Mouse (Mus musculus): ENCODE data around the gene Igf1r. TPM values are rescaled to one million over a fixed set of nuclear protein-coding genes. Genes with fewer than 3 reads are reported as not detected.

Igf1r gene
- polyA plus RNA-seq, 1 experiment from 2014 or later = 10.2 TPM

GRCm38 (mm10) chr7:68182025-68182424 lies 229.4 kb downstream of the Igf1r start:
- no peak for DNase-seq (ENCODE audit: low spot score)

GRCm38 (mm10) chr7:68182773-68183172 lies 230.1 kb downstream of the Igf1r start:
- H3K4me3 ChIP-seq (ENCODE audit: low read depth, low read length) = no peak overlapping the region
- DNase-seq (ENCODE audit: low spot score) = no peak
- H3K27me3 ChIP-seq (replicated peaks; ENCODE audit: control insufficient read depth, insufficient read depth, low read length) = no peaks in the 10 kb centered on the region
- WGBS = 87% methylated on average over 6 of the region's 6 CpGs
- H3K27ac ChIP-seq (ENCODE audit: low read depth, low read length) = peak overlapping the region; percentile 6; the same call in 1 of the 2 replicates
- peaks cover 20% of the 10 kb centered on the region for H3K4me1 ChIP-seq (replicated peaks; ENCODE audit: control insufficient read depth, insufficient read depth, low read length)
- H3K36me3 ChIP-seq (ENCODE audit: control insufficient read depth, insufficient read depth, low read length) = peaks cover 6% of the 10 kb centered on the region
- H3K4me2 ChIP-seq = peak overlapping the region; percentile 48
- no peak for ATAC-seq (replicated peaks; ENCODE audit: low FRiP score)
- H3K9me3 ChIP-seq (ENCODE audit: control insufficient read depth, low read length) = no peaks in the 10 kb centered on the region
- H3K9ac ChIP-seq (ENCODE audit: low read depth, low read length) = 0 out of 2 replicates have a peak overlapping the region, but pooled peaks have one; percentile 39

More at GRCm38 (mm10) chr7:68182025-68182424, 229.4 kb downstream of the Igf1r start:
- H3K9ac ChIP-seq (ENCODE audit: low read depth, low read length) = no peak overlapping the region
- no peak for ATAC-seq (replicated peaks; ENCODE audit: low FRiP score)
- no peaks in the 10 kb centered on the region for H3K27me3 ChIP-seq (replicated peaks; ENCODE audit: control insufficient read depth, insufficient read depth, low read length)
- H3K4me1 ChIP-seq (replicated peaks; ENCODE audit: control insufficient read depth, insufficient read depth, low read length) = peaks cover 20% of the 10 kb centered on the region
- H3K27ac ChIP-seq (ENCODE audit: low read depth, low read length) = no peak overlapping the region
- peaks cover 4% of the 10 kb centered on the region for H3K36me3 ChIP-seq (ENCODE audit: control insufficient read depth, insufficient read depth, low read length)
- H3K4me3 ChIP-seq (ENCODE audit: low read depth, low read length) = no peak overlapping the region
- H3K9me3 ChIP-seq (ENCODE audit: control insufficient read depth, low read length) = no peaks in the 10 kb centered on the region
- H3K4me2 ChIP-seq = no peak overlapping the region
- WGBS = 73% methylated on average over 7 of the region's 7 CpGs

- H3K9me3 ChIP-seq (ENCODE audit: control insufficient read depth, low read length) = no peaks in the 10 kb centered on the region
- peaks cover 6% of the 10 kb centered on the region for H3K36me3 ChIP-seq (ENCODE audit: control insufficient read depth, insufficient read depth, low read length)
- H3K4me2 ChIP-seq = peak overlapping the region; percentile 48
- 39% methylated on average over 10 of the region's 10 CpGs for WGBS
- DNase-seq (ENCODE audit: low spot score) (no peak), ATAC-seq (replicated peaks; ENCODE audit: low FRiP score) (peak; percentile 77)
- no peak overlapping the region for H3K27ac ChIP-seq (ENCODE audit: low read depth, low read length)
- peak overlapping the region; percentile 39; the same call in 1 of the 2 replicates for H3K9ac ChIP-seq (ENCODE audit: low read depth, low read length)
- H3K27me3 ChIP-seq (replicated peaks; ENCODE audit: control insufficient read depth, insufficient read depth, low read length) = no peaks in the 10 kb centered on the region
- peaks cover 26% of the 10 kb centered on the region for H3K4me1 ChIP-seq (replicated peaks; ENCODE audit: control insufficient read depth, insufficient read depth, low read length)
- H3K4me3 ChIP-seq (ENCODE audit: low read depth, low read length) = no peak overlapping the region
Observed at GRCm38 (mm10) chr7:68183421-68183820, 230.8 kb downstream of the Igf1r start.

GRCm38 (mm10) chr7:68189211-68189610 lies 236.6 kb downstream of the Igf1r start:
- peak; percentile 93 for ATAC-seq (replicated peaks; ENCODE audit: low FRiP score)

GRCm38 (mm10) chr7:68189691-68190456 lies 237.2 kb downstream of the Igf1r start:
- H3K4me2 ChIP-seq = peak overlapping the region; percentile 70
- H3K4me3 ChIP-seq (ENCODE audit: low read depth, low read length) = peak overlapping the region; percentile 35
- ATAC-seq (replicated peaks; ENCODE audit: low FRiP score) = peak; percentile 31; the same call in 1 of the 2 replicates
- peaks cover 27% of the 10 kb centered on the region for H3K36me3 ChIP-seq (ENCODE audit: control insufficient read depth, insufficient read depth, low read length)
- peak; percentile 51 for DNase-seq (ENCODE audit: low spot score)
- H3K9ac ChIP-seq (ENCODE audit: low read depth, low read length) = peak overlapping the region; percentile 56
- H3K27me3 ChIP-seq (replicated peaks; ENCODE audit: control insufficient read depth, insufficient read depth, low read length) = no peaks in the 10 kb centered on the region
- WGBS = 48% methylated on average over 13 of the region's 13 CpGs
- peaks cover 41% of the 10 kb centered on the region for H3K4me1 ChIP-seq (replicated peaks; ENCODE audit: control insufficient read depth, insufficient read depth, low read length)
- H3K9me3 ChIP-seq (ENCODE audit: control insufficient read depth, low read length) = no peaks in the 10 kb centered on the region
- peak overlapping the region; percentile 83 for H3K27ac ChIP-seq (ENCODE audit: low read depth, low read length)

More at GRCm38 (mm10) chr7:68189211-68189610, 236.6 kb downstream of the Igf1r start:
- peak overlapping the region; percentile 35 for H3K4me3 ChIP-seq (ENCODE audit: low read depth, low read length)
- peak overlapping the region; percentile 56 for H3K9ac ChIP-seq (ENCODE audit: low read depth, low read length)
- peaks cover 23% of the 10 kb centered on the region for H3K36me3 ChIP-seq (ENCODE audit: control insufficient read depth, insufficient read depth, low read length)
- H3K9me3 ChIP-seq (ENCODE audit: control insufficient read depth, low read length) = no peaks in the 10 kb centered on the region
- WGBS = 16% methylated on average over 6 of the region's 6 CpGs
- H3K4me1 ChIP-seq (replicated peaks; ENCODE audit: control insufficient read depth, insufficient read depth, low read length) = peaks cover 40% of the 10 kb centered on the region
- peak overlapping the region; percentile 83 for H3K27ac ChIP-seq (ENCODE audit: low read depth, low read length)
- peak; percentile 54 for DNase-seq (ENCODE audit: low spot score)
- peak overlapping the region; percentile 70 for H3K4me2 ChIP-seq
- no peaks in the 10 kb centered on the region for H3K27me3 ChIP-seq (replicated peaks; ENCODE audit: control insufficient read depth, insufficient read depth, low read length)

- no peaks in the 10 kb centered on the region for H3K9me3 ChIP-seq (ENCODE audit: control insufficient read depth, low read length)
- H3K4me1 ChIP-seq (replicated peaks; ENCODE audit: control insufficient read depth, insufficient read depth, low read length) = peaks cover 28% of the 10 kb centered on the region
- H3K4me3 ChIP-seq (ENCODE audit: low read depth, low read length) = no peak overlapping the region
- peaks cover 27% of the 10 kb centered on the region for H3K36me3 ChIP-seq (ENCODE audit: control insufficient read depth, insufficient read depth, low read length)
- no peaks in the 10 kb centered on the region for H3K27me3 ChIP-seq (replicated peaks; ENCODE audit: control insufficient read depth, insufficient read depth, low read length)
- DNase-seq (ENCODE audit: low spot score) (no peak), ATAC-seq (replicated peaks; ENCODE audit: low FRiP score) (no peak)
- no peak overlapping the region for H3K9ac ChIP-seq (ENCODE audit: low read depth, low read length)
- no peak overlapping the region for H3K27ac ChIP-seq (ENCODE audit: low read depth, low read length)
- 59% methylated on average over 15 of the region's 15 CpGs for WGBS
- H3K4me2 ChIP-seq = no peak overlapping the region
Observed at GRCm38 (mm10) chr7:68193958-68194695, 241.5 kb downstream of the Igf1r start.

- Histone ChIP-seq H3K36me3 (ENCODE audit: control insufficient read depth, insufficient read depth, low read length) (peaks cover 18% of the 10 kb centered on the region), H3K27ac (ENCODE audit: low read depth, low read length) (no peak overlapping the region), H3K27me3 (replicated peaks; ENCODE audit: control insufficient read depth, insufficient read depth, low read length) (no peaks in the 10 kb centered on the region), H3K9me3 (ENCODE audit: control insufficient read depth, low read length) (no peaks in the 10 kb centered on the region), H3K4me1 (replicated peaks; ENCODE audit: control insufficient read depth, insufficient read depth, low read length) (no peaks in the 10 kb centered on the region), H3K4me3 (ENCODE audit: low read depth, low read length) (no peak overlapping the region), H3K9ac (ENCODE audit: low read depth, low read length) (no peak overlapping the region), H3K4me2 (no peak overlapping the region)
- DNase-seq (ENCODE audit: low spot score) (no peak), ATAC-seq (replicated peaks; ENCODE audit: low FRiP score) (no peak)
- 88% methylated on average over 7 of the region's 7 CpGs for WGBS
Observed at GRCm38 (mm10) chr7:68199609-68200008, 247.0 kb downstream of the Igf1r start.

GRCm38 (mm10) chr7:68205776-68206427 lies 253.3 kb downstream of the Igf1r start:
- Histone ChIP-seq H3K4me2 (no peak overlapping the region), H3K4me1 (replicated peaks; ENCODE audit: control insufficient read depth, insufficient read depth, low read length) (no peaks in the 10 kb centered on the region), H3K27me3 (replicated peaks; ENCODE audit: control insufficient read depth, insufficient read depth, low read length) (no peaks in the 10 kb centered on the region), H3K9ac (ENCODE audit: low read depth, low read length) (no peak overlapping the region), H3K4me3 (ENCODE audit: low read depth, low read length) (no peak overlapping the region), H3K36me3 (ENCODE audit: control insufficient read depth, insufficient read depth, low read length) (peaks cover 49% of the 10 kb centered on the region), H3K9me3 (ENCODE audit: control insufficient read depth, low read length) (no peaks in the 10 kb centered on the region), H3K27ac (ENCODE audit: low read depth, low read length) (no peak overlapping the region)
- WGBS = 88% methylated on average over 8 of the region's 8 CpGs
- DNase-seq (ENCODE audit: low spot score) (no peak), ATAC-seq (replicated peaks; ENCODE audit: low FRiP score) (no peak)

Data from liver, embryonic 11.5 days (tissue).